Mouse (Mus musculus): Measurements from ENCODE around the gene Anapc15-ps. TPM values are rescaled to one million over a fixed set of nuclear protein-coding genes. Genes with fewer than 3 reads are reported as not detected.

Anapc15-ps gene
- polyA plus RNA-seq, 1 experiment, result 0.37 TPM

DNA sequence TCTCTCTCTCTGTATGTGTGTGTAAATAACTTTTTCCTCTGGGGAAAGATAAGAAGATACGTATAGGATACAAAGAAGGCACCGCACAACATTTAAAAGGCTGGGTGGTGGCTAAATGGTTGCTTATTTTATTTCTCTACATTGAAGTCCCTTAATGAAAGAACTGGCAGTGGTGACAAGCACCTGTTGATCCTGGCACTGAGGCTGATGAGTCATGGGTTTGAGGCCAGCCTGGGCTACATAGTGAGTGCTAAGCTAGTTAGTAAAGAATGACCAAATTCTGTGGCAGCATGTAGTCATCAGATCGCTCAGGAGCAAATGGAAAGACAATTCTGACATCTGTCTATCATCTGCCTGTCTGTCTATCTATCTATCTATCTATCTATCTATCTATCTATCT, 10.5 kb upstream of the Anapc15-ps start:
- no peaks in the 10 kb centered on the region for H3K27me3 ChIP-seq (ENCODE audit: control insufficient read depth, insufficient read depth, insufficient read length)
- H3K79me2 ChIP-seq (ENCODE audit: control insufficient read depth, insufficient read depth), result no peaks in the 10 kb centered on the region
- no peak overlapping the region for H3K4me3 ChIP-seq
- H3K36me3 ChIP-seq (ENCODE audit: control insufficient read depth, insufficient read depth), result no peaks in the 10 kb centered on the region
- no peak overlapping the region for H3ac ChIP-seq (ENCODE audit: control insufficient read depth, insufficient read length)
- H3K4me2 ChIP-seq (ENCODE audit: low read depth), result no peak overlapping the region
- TF ChIP-seq MAX (IDR thresholded peaks at IDR 0.05; ENCODE audit: low read depth) (no peak), MYOD1 (IDR thresholded peaks at IDR 0.05; ENCODE audit: control insufficient read depth in 1 of 3, insufficient read length in 2 of 3, low read depth in 2 of 3) (no peak), MYOG (IDR thresholded peaks at IDR 0.05; ENCODE audit: control insufficient read depth in 1 of 3, insufficient read depth in 1 of 3, insufficient read length in 2 of 3, low read depth in 2 of 3) (no peak)

DNA sequence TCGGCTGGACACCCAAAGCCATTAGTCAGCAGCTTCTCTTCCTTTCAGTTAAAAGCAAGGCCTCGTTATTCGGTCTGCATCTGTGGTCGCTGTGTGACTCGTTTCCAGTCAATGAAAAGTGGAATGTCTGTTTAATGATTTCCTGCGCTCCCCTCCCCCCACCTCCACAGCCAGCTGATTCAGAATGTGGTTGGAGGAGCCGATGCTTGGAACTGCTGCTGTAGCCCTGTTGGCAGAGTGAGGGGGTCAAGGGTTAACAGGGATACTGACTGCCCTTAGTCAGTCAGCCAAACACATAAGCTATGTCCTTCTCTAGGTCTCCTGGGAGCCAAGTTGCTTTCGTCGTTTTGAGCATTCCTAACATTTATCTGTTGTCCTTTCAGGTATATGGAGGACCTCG, 9.7 kb upstream of the Anapc15-ps start:
- TF ChIP-seq TCF12 (IDR thresholded peaks at IDR 0.05; ENCODE audit: insufficient read depth, poor library complexity, severe bottlenecking) (no peak), E2F4 (IDR thresholded peaks at IDR 0.05; ENCODE audit: insufficient read depth) (no peak), MYOG (IDR thresholded peaks at IDR 0.05; ENCODE audit: control insufficient read depth in 1 of 3, insufficient read depth in 1 of 3, insufficient read length in 2 of 3, low read depth in 2 of 3) (no peak), MAX (IDR thresholded peaks at IDR 0.05; ENCODE audit: low read depth) (no peak), POLR2AphosphoS2 (IDR thresholded peaks at IDR 0.05; ENCODE audit: insufficient read length, low read depth) (no peak), REST (IDR thresholded peaks at IDR 0.05; ENCODE audit: insufficient read depth, insufficient read length) (no peak), CEBPB (IDR thresholded peaks at IDR 0.05; ENCODE audit: insufficient read depth, poor library complexity, severe bottlenecking) (no peak), USF1 (IDR thresholded peaks at IDR 0.05; ENCODE audit: low read depth) (no peak), POLR2A (IDR thresholded peaks at IDR 0.05; ENCODE audit: insufficient read length, low read depth) (no peak), TCF3 (IDR thresholded peaks at IDR 0.05; ENCODE audit: insufficient read length, low read depth) (no peak), MYOD1 (IDR thresholded peaks at IDR 0.05; ENCODE audit: control insufficient read depth in 1 of 3, insufficient read length in 2 of 3, low read depth in 2 of 3) (no peak), SRF (IDR thresholded peaks at IDR 0.05; ENCODE audit: control insufficient read depth, insufficient read length, low read depth) (no peak)

DNA sequence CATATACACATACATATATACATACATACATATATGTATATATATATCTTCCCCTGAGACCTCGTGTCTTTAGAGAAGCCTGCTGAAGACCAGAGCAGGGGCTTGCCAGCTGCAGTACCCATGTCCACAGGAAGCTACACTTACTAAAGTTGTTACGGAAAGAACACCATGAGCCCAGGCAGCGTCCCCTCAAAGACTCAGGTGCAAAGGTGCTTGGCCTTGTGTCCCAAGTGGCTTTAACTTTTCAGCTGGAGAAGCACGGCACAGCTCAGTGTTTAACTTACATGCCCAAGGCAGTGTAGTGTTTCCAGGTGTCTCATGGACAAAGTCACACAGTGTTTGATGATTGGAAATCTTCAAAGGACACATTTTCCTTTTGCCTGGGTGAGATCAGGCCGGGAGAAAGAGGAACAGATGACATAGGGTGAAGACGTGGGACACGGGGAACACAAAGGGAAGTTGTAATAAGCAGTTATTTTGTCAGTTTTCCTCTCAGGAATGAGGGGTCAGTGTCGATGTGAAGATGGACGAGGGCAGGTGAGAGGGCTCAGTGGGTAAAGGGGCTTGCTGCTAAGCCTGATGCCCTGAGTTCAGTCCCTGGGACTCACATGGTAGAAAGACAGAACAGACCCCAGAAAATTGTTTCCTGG, 9.0 kb upstream of the Anapc15-ps start:
- H3K4me3 ChIP-seq, result no peak overlapping the region
- no peak for TF ChIP-seq POLR2AphosphoS2 (IDR thresholded peaks at IDR 0.05; ENCODE audit: insufficient read length, low read depth)

More for the DNA sequence above, 9.7 kb upstream of the Anapc15-ps start:
- H3K4me3 ChIP-seq, result no peak overlapping the region
- H3K27me3 ChIP-seq (ENCODE audit: control insufficient read depth, insufficient read depth, insufficient read length), result no peaks in the 10 kb centered on the region
- H3K36me3 ChIP-seq (ENCODE audit: control insufficient read depth, insufficient read depth), result no peaks in the 10 kb centered on the region
- no peak overlapping the region for H3ac ChIP-seq (ENCODE audit: control insufficient read depth, insufficient read length)
- no peak overlapping the region for H3K4me2 ChIP-seq (ENCODE audit: low read depth)
- no peaks in the 10 kb centered on the region for H3K79me2 ChIP-seq (ENCODE audit: control insufficient read depth, insufficient read depth)

DNA sequence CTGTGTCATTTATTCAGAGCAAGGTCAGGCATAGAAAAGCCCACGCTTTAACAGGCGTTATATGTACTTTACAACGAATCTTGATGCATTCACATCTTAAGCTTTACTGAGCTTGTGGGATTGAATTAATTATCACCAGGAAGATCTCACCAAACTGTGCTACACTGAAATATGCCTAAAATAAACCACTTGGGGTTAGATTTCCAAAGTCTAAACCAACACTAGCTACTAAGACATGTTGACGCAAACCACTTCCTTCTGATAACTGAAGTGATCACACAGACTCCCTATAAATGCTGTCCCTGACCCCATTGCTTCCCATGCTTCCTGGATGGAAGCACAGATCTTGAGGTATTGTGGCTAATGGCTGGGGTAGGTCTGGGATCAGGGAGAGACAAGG, 8.2 kb upstream of the Anapc15-ps start:
- Histone ChIP-seq H3K4me3 (no peak overlapping the region), H3K27me3 (ENCODE audit: control insufficient read depth, insufficient read depth, insufficient read length) (no peaks in the 10 kb centered on the region), H3ac (ENCODE audit: control insufficient read depth, insufficient read length) (no peak overlapping the region), H3K4me2 (ENCODE audit: low read depth) (no peak overlapping the region), H3K36me3 (ENCODE audit: control insufficient read depth, insufficient read depth) (no peaks in the 10 kb centered on the region), H3K79me2 (ENCODE audit: control insufficient read depth, insufficient read depth) (no peaks in the 10 kb centered on the region)
- TF ChIP-seq CEBPB (IDR thresholded peaks at IDR 0.05; ENCODE audit: insufficient read depth, poor library complexity, severe bottlenecking), result no peak
- TF ChIP-seq USF1 (IDR thresholded peaks at IDR 0.05; ENCODE audit: low read depth), result no peak
- TF ChIP-seq MYOG (IDR thresholded peaks at IDR 0.05; ENCODE audit: control insufficient read depth in 1 of 3, insufficient read depth in 1 of 3, insufficient read length in 2 of 3, low read depth in 2 of 3), result no peak
- TF ChIP-seq MAX (IDR thresholded peaks at IDR 0.05; ENCODE audit: low read depth), result no peak
- no peak for TF ChIP-seq MYOD1 (IDR thresholded peaks at IDR 0.05; ENCODE audit: control insufficient read depth in 1 of 3, insufficient read length in 2 of 3, low read depth in 2 of 3)
- no peak for TF ChIP-seq TCF3 (IDR thresholded peaks at IDR 0.05; ENCODE audit: insufficient read length, low read depth)
- no peak for TF ChIP-seq POLR2AphosphoS2 (IDR thresholded peaks at IDR 0.05; ENCODE audit: insufficient read length, low read depth)
- no peak for TF ChIP-seq SRF (IDR thresholded peaks at IDR 0.05; ENCODE audit: control insufficient read depth, insufficient read length, low read depth)
- no peak for TF ChIP-seq TCF12 (IDR thresholded peaks at IDR 0.05; ENCODE audit: insufficient read depth, poor library complexity, severe bottlenecking)
- TF ChIP-seq REST (IDR thresholded peaks at IDR 0.05; ENCODE audit: insufficient read depth, insufficient read length), result no peak
- no peak for TF ChIP-seq E2F4 (IDR thresholded peaks at IDR 0.05; ENCODE audit: insufficient read depth)
- no peak for TF ChIP-seq POLR2A (IDR thresholded peaks at IDR 0.05; ENCODE audit: insufficient read length, low read depth)

More for the DNA sequence above, 9.0 kb upstream of the Anapc15-ps start:
- Histone ChIP-seq H3K27me3 (ENCODE audit: control insufficient read depth, insufficient read depth, insufficient read length) (no peaks in the 10 kb centered on the region), H3K36me3 (ENCODE audit: control insufficient read depth, insufficient read depth) (no peaks in the 10 kb centered on the region), H3K79me2 (ENCODE audit: control insufficient read depth, insufficient read depth) (no peaks in the 10 kb centered on the region), H3K4me2 (ENCODE audit: low read depth) (no peak overlapping the region), H3ac (ENCODE audit: control insufficient read depth, insufficient read length) (no peak overlapping the region)

DNA sequence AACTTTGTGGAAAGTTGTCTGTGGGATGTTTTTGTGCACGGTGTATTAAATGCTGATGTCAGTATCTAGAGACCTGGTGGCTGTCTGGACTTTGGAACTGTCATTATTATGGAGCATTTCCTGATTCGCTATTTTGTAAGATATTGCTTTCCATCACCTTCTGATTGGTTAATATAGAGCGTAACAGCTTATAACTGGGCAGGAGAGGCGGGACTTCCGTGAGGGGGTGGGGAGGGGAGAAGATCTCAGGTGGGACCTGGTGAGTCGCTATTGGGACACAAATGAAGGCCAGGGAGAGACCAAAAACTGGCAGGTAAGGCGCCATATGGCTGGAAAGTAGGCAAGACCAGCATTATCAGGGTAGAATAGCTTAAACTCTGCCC, 7.8 kb upstream of the Anapc15-ps start:
- no peaks in the 10 kb centered on the region for H3K79me2 ChIP-seq (ENCODE audit: control insufficient read depth, insufficient read depth)
- H3K4me3 ChIP-seq, result no peak overlapping the region
- no peaks in the 10 kb centered on the region for H3K27me3 ChIP-seq (ENCODE audit: control insufficient read depth, insufficient read depth, insufficient read length)
- H3ac ChIP-seq (ENCODE audit: control insufficient read depth, insufficient read length), result no peak overlapping the region
- H3K36me3 ChIP-seq (ENCODE audit: control insufficient read depth, insufficient read depth), result no peaks in the 10 kb centered on the region
- TF ChIP-seq TCF3 (IDR thresholded peaks at IDR 0.05; ENCODE audit: insufficient read length, low read depth) (no peak), USF1 (IDR thresholded peaks at IDR 0.05; ENCODE audit: low read depth) (no peak), TCF12 (IDR thresholded peaks at IDR 0.05; ENCODE audit: insufficient read depth, poor library complexity, severe bottlenecking) (no peak), CEBPB (IDR thresholded peaks at IDR 0.05; ENCODE audit: insufficient read depth, poor library complexity, severe bottlenecking) (no peak), REST (IDR thresholded peaks at IDR 0.05; ENCODE audit: insufficient read depth, insufficient read length) (no peak), MAX (IDR thresholded peaks at IDR 0.05; ENCODE audit: low read depth) (no peak), POLR2A (IDR thresholded peaks at IDR 0.05; ENCODE audit: insufficient read length, low read depth) (no peak), SRF (IDR thresholded peaks at IDR 0.05; ENCODE audit: control insufficient read depth, insufficient read length, low read depth) (no peak), E2F4 (IDR thresholded peaks at IDR 0.05; ENCODE audit: insufficient read depth) (no peak), MYOG (IDR thresholded peaks at IDR 0.05; ENCODE audit: control insufficient read depth in 1 of 3, insufficient read depth in 1 of 3, insufficient read length in 2 of 3, low read depth in 2 of 3) (no peak), POLR2AphosphoS2 (IDR thresholded peaks at IDR 0.05; ENCODE audit: insufficient read length, low read depth) (no peak), MYOD1 (IDR thresholded peaks at IDR 0.05; ENCODE audit: control insufficient read depth in 1 of 3, insufficient read length in 2 of 3, low read depth in 2 of 3) (no peak)
- no peak overlapping the region for H3K4me2 ChIP-seq (ENCODE audit: low read depth)

Measured in myocyte (in vitro differentiated cells).